Mouse (Mus musculus) ZHBTc4 (cell line): ENCODE results near the gene Epn1.

Experiments
- DNase-seq: peaks from one replicate; pipeline ENCODE4 v3.0.0-alpha.2; 2011; ENCODE audit warnings: low read depth, low spot score

Epn1 gene

DNA sequence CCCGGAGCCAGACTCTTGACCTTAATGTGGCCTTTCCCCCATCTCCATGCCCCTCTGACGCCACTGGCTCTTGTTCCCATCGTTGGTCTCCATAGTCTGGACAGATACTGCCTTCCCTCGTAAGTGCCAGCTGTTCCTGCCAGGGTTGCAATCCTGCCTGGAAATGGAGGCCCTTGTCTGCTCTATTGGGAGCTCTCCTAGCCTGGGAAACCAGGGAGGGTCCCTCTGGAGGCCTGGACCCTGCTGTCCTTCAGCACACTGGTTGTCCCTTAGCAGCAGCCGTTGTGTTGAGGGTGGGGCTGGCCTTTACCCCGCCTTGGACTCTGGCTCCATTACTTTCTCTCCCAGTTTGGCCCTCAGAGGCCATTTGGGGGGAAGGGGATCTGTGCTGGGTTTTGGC lies 12.3 kb downstream of the Epn1 start:
- no peak for DNase-seq

DNA sequence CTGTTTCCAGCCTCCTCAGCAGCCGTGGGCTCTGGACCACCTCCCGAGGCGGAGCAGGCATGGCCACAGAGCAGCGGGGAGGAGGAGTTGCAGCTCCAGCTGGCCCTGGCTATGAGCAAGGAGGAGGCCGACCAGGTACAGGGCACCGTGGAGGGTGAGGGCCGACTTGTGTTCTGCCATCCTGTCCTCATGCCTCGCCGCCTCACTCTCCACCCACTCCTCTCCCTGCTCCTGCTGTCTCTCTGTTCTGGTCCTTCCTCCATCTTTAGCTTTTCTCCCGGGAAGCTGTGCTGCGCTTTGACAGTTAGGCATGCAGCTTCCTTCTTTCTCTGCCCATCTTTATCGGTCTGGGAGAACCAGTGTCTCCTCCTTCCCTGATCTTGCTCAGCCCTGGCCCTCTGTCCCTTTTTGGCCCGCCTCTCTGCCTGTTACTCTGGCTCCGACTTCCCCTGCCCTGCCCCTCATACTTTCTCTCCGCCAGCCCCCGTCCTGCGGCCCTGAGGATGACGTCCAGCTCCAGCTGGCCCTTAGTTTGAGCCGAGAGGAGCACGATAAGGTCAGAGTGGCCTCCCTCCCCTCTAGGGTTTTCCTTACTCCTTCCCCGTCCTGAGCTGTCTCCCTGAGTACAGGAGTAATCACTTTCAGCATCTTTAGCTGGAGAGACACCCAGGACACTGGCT lies 12.9 kb downstream of the Epn1 start:
- DNase-seq, result no peak

DNA sequence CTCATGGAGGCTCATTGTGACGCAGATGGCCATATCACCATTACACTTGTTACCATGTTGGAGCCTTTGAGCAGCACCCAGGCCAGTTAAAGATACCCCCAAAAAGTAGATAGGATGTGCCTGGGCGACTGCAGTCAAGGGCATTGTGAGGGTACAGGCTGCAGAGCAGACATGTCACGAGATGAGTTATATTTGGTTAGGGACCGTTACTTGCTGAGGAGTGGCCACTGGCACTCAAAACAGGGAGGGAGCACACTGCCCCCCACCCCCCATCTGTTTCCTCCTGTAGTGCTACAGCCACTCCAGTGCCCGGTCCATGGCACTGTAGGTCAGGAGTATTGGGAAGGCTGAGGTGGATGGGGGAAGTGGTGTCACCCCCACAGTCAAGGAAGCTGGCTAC lies 18.7 kb downstream of the Epn1 start:
- DNase-seq, result no peak

DNA sequence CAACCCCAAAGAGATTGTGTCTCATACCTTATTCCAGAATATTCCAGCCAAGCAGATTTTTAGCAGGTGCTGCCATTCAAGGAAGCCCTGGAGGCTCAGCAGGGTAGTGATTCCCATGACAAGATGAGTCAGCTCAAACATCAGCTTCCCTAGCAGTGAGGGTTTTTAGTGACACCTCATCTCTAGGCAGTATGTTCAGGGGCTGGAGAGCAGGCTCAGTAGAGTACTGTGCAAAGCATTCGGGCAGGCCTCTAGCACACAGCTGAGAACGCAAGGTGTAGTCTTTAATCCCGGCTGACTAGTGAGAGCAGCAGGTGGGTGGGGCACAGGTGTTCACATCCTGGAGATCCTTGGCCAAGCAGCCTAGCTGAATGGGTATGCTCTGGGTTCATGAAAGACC lies 19.8 kb downstream of the Epn1 start:
- peak; percentile 62 for DNase-seq

DNA sequence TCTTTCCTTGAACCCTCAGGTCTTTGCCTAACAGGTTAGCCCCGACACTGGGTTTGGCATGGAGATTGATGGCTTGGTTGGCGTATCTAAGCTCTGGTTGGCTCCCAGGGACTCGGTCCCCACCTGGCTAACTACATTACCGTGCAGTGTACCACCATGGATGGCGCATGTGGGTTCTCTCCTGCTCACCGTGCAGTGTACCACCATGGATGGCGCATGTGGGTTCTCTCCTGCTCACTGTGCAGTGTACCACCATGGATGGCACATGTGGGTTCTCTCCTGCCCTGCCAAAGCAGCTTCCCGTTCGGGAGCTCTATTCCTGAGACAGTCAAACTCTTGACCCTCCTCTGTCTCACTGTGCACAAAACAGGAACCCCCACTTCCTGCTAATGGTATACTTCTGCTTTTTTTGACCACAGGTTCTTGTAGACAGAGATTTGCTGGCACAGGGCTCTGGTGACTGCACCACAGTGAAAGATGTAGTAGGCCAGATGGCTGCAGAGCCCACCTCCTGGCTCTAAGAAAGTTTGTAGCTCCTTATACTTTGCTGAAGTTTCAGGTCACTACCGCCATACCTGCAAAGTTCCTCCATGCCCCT lies 21.1 kb downstream of the Epn1 start:
- no peak for DNase-seq

DNA sequence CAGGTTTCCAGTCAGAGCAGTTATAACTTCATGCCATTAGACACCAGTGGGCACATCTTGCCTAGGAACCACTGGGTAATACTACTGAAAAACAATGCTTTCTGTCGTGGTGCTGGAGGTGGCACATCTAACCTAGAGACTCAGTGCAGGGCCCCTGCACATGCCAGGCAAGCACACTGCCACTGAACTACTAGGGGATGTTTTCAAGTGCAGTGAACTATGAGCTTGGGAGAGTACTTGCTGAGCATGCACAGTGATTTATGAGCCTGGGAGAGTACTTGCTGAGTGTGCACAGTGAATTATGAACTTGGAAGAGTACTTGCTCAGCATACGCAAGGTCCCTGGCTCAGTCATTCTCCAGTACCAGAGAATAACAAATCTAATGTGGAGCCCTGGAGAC lies 22.5 kb downstream of the Epn1 start:
- no peak for DNase-seq

DNA sequence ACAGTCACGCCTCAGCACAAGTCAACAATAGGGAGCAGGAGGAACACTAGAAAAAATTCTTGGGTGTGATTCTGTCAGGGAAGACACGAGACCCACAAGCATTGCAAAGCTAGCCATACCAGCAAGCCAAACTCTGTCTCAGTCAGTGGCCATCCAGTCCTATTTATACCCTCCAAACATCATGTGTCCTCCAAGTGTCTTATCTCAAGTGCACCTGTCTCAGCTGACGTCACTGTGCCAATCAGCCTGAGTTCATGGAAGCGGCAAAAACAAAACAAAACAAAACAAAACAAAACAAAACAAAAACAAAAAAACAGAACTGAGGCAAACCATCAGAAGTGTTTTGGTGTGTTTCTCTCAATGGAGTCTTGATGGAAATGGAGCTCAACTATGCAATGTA lies 28.2 kb downstream of the Epn1 start:
- no peak for DNase-seq

DNA sequence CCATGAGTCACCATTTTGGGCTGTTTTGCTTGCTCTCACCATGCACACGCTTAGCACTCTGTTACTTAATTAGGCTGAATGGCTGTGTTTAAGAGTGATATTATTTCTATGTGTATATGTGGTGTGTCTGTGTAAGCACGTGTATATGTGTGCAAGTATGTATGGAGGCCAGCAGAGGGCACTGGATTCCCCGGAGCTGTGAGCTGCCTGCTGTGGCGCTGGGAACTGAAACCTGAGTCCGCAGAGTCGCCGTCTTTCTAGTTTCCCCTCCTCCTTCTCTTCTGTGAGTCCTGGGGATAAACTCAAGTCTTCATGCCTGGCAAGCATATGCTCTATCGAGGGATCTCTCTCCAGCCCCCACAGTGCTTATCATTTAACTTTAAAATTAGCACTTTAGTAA lies 29.3 kb downstream of the Epn1 start:
- DNase-seq, result peak; percentile 65

DNA sequence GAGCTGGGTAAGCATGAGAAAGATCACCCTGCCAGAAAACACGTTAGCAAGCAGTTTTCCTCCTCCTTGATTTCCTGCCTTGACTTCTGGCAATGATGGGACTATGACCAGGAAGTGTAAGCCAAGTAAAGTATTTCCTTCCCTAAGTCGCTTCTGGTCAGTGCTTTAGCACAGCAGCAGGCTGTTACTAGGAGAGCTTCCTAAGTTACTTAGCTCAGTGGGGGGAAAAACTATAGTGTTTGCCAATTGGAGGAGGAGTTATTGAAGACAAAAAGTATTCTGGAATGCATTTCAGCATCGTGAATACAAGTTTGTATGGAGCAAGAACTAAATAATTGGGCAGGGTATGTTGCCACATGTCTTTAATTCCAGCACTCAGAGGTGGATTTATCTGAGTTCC lies 32.7 kb downstream of the Epn1 start:
- no peak for DNase-seq

DNA sequence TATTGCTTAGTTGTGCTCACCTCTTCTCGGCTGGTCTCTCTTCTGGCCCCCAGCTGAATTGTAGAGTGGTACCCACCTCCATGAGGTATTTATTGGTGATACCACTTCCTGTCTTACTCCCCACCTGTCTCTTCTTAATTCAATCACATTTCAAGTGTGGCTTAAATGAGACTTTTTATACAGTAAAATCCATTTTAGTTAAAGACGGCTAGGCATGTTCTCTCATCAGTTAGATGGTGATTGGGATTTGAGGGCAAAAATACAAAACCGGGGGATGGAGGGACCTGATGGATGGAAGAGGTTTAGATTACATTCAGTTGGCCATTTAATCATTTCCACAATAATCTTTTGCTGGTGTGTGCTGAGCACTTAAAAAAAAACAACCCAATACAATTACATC lies 36.8 kb downstream of the Epn1 start, which contains the start of gene Rfpl4:
Gene Rfpl4, minus strand, starts transcription at position 101 of the 400 bp plus-strand sequence.
- DNase-seq, result no peak

DNA sequence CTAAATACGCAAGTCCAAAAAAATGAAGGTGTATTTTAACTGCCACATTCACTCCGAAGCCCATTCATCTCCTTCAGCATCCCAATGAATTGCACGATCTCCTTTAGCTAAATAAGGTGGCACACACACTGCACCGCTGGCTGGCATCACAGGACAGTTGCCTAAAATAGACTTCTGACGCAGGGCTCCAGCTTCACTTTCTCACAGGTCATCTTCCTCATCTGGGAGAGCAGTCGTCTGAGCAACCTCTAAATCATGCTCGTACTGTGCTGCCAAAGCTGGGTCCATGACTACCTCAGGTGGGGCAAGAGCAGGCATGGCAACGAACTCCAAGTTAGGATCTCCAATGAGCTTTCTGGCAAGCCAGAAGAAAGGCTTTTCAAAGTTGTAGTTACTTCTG lies 45.0 kb downstream of the Epn1 start:
- DNase-seq, result no peak

DNA sequence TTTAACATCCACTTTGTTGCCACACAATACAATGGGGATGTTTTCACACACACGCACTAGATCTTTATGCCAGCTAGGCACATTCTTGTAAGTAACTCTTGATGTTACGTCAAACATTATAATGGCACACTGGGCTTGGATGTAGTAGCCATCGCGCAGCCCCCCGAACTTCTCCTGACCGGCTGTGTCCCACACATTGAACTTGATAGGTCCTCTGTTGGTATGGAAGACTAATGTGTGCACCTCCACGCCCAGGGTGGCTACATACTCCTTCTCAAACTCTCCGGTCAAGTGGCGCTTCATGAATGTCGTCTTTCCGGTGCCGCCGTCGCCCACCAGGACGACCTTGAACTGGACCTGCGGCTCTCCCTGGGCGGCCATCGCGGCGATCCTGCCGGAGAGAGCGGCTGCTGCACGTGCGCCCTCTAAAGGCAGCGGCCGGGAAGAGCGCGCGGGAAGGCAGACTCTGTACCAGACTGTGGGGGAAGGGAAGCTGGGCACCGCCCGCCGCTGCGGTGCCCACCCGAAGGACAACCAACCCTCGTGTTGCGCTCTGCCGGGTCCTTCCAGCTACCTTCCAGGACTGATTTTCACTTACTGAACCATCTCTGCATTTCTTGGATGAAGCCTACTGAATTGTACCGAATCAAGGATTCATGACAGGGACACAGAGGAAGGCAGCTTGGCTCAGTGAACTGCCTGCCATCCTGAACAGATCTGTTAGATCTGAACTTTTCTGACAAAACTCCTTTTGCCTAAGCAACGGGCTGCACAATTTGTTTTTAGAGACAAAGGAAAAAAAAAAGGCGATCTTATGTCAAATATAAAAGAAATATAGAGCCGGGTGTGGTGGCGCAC lies 45.7 kb downstream of the Epn1 start, which contains the start of gene Rasl2-9:
Gene Rasl2-9, minus strand, starts transcription at position 402 of the 858 bp plus-strand sequence.
- DNase-seq, result peak; percentile 75
